Mouse (Mus musculus) adrenal gland, adult 18-20 months (tissue): ENCODE measurements at regions not wholly inside any gene's neighbourhood (a gene's known extent, or its start where the extent isn't known, plus 50 kb on each side); places are given as distances from the start of the nearest gene placed in this dataset.

Source experiments
- DNase-seq, 2 experiments: peaks; one replicate each; pipeline ENCODE4 v3.0.0; 2021 to 2022; ENCODE audit warnings: low spot score in 2 of 2

DNA sequence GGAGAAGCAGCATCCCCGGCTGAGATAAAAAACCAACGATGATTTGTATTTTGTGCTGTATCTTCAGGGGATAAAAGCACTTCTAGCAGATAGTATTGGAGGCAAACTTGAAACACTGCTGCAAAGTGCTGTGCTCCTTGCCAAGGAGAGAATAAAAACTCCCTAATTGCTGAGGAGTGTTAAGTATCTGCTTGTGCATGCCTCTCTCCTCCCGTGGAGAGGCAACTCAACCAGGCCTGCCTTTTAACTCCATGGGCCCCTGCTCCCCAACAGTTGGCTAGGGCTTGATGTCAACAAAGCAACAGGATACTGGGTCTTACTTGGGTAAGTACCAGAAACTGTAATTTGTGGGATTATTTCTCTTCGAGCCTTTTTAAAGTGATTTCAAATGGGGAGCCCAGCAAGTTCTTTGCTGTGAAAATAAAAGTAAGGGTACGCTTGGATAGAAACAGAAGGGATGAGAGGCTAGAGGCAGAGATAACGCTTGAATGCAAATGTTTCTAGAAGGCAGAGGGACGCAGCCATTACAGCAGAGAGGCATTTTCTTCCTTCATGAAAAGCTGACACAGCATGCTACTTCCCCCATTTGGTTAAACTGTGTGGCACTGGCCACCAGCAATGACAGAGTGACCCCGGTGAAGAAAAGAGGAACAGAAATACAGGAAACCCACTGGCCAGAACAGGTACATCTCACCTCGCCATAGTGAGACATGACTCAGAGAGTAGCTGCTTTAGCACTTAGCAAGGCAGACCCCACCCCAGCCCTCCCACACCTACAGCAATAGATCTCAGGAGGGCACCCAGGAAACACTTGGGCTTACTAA, 369.0 kb upstream of the Spred2 start:
- no peak for DNase-seq

DNA sequence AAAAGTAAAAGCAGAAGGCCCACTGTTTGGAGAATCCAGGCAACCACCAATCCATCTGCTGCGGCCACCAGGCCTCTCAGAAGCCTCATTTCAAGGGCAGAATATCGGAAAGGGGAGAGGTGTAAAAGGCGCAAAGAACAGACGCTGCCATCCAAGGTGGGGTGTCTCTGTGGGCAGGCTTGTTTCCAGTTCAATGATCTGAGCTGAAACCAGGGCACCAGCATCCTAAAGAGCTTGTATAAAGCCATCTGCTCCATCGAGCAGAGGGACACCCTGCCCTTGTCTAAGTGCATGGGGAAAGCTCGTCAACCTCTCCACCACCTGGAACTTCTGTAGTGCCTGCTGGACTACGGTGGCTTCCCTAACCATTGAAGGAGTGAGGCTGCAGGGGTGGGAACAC, 363.7 kb upstream of the Spred2 start:
- DNase-seq, result no peak

DNA sequence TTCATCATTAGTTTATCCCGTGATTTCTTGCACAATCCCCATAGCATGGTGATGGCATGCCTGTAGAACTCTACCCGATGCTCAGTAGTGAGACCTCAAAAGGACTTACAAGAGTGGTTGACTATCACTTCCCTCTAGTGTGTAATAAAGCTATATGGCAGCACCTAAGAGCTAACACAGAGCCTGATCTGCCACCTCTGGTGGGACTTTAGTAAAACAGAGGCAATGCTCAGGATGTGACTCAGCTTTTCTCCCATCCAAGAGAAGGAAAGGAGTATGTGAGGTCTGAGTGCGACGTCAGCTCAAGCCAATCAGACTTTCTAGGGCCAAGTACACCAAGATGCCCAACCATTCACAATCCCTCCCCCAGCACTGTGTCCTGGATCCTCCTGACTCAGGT, 361.5 kb upstream of the Spred2 start:
- DNase-seq, result no peak

DNA sequence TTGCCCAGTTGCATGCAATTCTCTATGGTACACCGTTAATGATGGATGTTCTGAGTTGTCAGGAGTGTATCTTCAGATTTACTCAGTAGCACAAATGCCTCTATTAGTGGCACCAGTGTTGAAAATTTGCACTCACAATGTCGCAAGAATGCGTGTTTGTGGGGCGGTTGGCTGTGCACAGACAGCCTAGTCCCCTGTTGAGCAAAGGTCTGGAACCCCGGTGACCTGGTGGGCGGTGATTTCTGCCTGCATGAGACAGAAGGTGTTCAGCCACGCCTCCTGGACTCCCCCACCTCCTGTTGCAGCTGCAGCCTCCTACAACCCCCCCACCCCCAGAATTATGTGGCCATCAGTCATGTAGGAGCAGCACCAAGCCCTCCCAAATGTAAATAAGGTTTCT, 338.9 kb upstream of the Spred2 start:
- no peak for DNase-seq

DNA sequence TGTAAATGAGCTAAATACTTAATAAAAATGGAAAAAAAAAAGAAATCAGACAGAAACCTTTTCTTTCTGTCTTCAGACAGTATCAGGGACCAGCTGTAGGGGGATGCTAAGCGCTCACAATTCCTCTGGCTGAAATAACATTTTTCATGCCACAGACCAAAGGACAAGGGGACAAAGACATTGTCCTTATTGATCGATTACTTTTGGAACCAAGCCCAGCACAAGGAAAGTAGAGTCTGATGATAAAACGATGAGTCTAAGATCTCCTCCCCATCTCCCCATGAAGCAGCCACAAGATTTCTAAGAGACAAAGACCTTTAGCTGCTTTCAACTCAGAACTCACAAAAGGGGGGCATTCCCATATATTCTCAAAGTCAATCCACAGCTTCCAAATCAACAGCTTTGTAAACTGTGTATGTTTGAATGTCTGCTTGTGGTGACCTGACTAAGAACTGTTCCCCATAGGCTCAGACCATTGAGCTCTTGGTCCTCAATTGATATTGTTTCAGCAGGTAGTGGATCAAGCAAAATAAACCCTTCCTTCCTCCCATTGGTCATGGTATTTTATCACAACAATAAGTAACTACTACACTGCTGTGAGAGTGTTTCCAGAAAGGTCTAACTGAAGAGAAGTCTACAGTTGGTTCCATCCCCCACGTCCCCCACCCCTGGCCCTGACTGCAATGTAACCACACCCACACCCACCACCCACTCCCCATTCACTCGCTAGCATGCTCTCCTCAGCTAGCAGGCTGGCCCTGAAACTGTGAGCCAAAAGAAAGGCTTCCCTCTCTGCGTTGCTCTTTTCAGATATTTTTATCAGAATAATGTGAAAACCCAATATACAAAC, 331.4 kb upstream of the Spred2 start:
- DNase-seq, result no peak

DNA sequence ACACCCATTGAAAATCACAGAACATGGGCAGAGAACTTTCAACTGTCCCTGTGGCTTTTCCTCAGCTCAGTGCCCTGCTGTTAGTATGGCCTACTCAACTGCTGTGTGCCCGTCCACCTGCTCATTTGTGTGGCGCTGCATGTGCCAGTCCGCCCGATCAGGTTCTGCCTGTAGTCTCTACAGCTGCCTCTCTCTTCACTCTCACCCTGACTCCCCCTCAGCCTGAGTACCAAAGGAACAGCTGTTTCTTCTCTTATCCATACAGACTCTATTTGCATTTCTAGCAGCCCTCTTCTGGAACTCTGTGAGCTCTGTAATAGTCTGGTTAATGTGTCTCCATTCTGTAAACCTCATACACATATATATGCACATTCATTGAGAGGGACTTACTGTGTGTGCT, 329.1 kb upstream of the Spred2 start:
- no peak for DNase-seq

DNA sequence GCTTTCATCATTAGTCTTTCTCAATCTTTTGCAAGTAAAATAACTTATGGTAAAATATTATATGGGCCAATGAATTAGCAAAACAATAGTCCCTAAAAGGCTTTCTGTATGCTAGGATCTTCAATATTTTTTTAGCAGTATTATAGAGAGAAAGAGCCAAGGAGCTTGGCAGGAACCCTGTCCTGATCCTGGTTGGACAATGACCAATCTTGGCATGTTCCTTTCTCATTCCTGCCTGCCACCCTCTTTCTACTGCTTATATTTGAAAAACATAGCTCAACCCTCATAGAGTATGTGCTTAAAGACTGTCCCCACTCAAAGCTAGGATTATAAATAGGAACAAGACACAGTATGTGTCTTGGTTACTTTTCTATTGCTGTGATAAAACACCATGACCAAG, 327.8 kb upstream of the Spred2 start:
- no peak for DNase-seq

DNA sequence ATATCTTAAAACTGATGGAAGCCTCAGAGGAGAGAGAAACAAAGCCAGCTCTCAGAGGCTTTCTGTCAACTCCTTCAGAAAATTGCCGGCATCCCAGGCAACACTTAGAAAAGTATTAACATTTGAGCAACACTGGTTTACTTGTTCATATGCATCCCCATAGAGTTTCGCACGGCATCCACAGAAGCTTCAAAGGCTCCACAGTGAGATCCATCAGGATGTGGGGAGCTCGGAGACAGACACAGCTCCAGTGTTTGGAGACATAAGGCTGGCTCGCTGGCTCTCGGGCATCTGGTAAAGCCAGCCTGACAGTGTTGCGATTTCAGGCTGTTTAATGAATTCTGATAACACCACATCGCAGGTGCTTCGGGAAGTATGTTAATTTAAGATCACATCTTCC, 324.7 kb upstream of the Spred2 start:
- DNase-seq, result no peak

DNA sequence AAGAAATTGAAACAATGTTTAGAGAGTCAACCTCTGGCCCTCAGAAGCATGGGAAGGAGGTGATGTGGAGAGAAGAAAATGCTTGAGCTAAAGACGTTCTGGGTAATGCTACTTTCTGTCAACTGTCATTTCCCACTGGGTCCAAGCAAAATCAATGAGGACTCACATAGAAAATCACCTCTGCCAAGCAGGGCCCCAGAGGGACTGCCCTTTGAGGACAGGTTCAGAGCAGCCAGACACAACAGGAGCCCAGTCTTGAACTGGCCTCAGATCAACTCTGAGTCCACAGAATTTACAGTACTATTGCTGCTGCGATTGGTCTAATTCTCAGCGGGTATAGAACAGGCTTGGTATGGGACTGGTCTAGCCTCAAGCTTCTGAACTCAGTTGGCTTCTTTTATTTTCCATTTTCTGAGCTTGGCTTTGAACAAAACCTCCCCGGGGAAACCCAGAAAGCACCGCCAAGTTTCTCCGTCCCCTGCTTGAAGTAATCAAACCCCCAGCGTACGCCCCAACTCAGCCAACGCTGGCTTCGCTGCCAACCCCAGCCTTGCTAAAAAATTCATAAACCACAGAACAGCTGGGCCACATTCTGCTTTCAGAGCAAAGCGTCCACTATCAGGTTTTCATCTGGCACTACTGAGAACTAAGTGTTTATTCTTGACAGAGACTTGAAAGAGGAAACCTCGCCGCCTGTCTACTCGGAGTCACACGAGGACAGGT, 322.8 kb upstream of the Spred2 start:
- peak in 1 of 2 experiments; percentile 22 for DNase-seq

DNA sequence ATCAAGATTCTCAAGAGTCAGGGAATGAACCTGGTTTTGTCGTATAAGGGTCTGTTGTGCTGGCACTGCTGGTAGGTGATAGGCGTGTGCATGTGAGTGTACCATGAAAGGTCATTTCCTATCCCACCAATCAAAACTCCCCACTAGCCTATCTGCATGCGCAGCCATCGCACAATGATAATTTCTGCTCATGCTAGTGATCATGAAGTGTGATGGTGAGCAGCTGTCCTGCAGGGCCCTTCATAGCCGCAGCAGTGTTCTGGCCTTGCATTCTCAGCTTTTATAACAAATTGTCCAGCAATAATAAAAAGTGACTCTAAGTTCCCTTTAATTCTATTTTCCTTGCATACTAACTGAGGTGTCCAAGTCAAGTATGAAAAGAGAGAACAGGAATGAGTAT, 321.7 kb upstream of the Spred2 start:
- no peak for DNase-seq

DNA sequence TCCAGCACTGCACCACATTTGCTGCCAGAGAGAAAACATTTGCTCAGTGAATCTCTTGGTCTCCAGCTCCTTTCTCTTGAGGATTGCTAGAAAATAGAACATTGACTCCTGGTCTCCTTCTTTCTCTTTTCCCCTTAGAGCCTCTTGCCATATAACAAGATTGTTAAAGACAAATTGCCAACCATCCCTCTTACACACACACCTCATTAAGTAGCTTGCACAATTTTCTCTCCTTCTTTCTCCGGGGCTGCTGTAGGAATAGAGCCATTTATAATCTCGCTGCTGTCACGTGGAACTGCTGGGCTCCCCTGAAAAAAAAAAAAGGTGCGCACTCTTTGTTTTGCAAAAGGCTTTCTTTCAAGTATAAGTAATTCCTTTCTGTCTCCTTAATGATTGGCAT, 318.6 kb upstream of the Spred2 start:
- DNase-seq, result no peak

DNA sequence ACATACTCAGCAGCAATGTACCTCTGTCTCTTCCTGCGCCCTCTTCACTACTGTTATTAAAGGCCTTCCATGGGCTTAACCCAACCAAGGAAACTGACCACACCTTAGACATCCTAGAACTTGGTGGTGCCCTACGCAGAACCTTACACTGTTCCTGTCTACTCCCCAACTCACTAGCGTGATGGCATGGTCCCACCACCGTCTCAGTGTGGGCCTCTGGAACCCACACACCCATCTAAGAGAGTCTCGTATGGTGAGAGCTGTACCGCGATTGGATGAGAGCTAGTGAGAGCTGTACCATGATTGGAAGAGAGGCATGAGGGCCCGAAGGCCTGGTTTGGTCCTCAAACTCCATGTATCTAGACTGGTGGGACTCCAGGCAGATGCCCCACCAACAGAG, 317.2 kb upstream of the Spred2 start:
- DNase-seq, result no peak

DNA sequence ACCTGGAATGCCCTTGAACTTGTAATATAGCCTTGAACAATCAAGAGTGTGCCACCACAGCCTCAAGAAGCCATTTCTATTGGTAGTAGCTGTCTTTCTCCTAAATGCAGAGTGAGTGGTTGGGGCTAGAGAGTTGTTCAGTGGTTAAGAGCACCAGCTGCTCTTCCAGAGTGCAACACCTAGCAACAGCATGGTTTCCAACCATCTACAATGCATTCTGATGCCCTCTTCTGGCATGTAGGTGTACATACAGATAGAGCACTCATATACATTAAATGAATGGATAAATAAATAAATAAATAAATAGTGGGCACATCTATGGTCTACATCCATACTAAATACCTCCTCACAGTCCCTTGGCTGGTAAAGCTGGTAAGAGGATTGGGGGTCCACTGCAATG, 316.2 kb upstream of the Spred2 start:
- DNase-seq, result no peak

DNA sequence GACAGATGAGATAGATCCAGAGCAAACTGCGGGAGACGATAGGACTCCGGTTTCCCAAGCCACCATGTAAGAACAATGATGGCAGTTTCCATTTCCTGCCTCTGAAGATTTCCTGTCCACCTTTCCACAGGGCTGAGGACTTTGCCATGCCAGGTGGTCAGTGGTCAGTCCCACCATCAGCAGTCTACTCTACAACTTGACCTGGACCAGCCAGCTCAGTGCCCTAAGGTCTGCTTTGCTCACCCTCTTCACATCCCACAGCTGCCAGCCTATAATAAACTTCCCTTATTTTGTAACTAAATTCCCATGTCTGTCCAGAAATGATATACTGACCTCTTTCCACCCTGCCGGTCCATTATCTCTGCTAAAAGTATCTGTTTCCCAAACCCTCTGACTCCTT, 315.7 kb upstream of the Spred2 start:
- DNase-seq, result no peak

DNA sequence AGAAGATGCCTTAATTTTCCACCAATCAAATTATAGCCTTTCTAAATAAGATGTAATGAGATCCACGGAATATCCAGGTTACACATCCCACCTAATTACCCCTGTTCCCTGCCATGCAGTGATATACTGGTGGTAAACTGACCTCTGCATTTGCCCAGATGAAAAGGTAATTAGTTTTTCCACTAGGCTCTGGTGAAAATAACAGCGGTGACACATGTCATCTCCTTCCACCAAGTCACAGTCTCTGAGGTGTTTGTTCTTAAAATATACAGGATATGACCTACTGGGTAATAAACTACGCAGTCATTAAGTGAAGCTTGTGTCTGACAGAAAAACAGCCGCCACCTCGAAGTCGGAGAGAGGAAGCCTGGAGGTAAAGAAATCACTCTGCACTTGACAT, 313.6 kb upstream of the Spred2 start:
- no peak for DNase-seq

DNA sequence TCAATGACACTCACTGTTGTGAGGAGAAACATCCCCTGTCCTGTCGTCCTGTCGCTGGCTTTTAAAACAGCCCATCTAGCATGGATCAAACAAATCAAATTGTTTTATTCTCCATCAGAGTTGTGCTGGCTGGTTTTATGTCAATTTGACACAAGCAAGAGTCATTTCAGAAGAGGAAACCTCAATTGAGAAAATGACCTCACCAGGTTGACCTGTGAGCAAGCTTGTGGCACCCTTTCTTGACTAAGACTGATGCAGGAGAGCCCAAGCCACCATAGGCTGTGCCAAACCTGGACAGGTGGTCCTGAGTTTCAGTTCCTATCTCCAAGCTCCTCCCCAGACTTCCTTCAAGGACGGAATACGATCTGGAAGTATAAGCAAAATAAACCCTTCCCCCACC, 313.0 kb upstream of the Spred2 start:
- DNase-seq, result no peak

DNA sequence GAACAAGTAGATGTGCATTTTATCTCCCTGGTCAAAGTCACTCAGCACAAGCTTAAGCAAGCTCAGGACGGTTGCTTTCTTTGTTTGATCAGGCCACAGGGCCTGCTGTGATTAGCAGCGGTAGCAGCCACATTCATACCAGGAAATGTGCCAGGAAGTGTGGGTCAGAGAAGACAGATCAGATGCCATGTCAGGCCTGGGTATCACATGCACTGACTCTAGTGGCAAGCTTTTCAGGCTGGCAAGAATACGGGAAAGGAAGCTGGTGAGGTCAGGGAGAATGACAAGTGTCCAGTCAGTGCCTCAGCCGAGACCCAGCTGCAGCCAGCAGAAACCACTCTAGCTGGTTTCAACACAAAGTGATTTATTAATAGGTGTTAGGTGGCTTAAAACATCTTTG, 307.7 kb upstream of the Spred2 start:
- DNase-seq, result no peak

DNA sequence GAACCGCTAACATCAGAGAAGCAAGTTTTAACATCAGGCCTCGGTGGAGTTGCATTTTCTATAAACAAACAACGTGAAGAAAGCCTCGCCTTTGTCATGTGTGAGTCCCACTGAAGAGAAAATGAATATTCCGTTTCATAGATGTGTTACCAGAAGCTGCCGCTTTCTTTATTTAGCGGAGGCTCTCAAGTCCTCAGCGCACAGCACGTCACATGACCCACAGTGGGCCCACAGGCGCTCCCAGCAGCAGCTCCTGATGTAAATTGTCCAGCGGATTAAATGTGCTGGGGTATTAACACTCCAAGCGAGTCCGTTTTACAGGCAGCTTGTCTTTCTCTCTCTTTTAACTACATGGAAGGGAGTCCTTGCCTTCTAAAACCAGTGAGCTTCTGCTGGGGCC, 304.7 kb upstream of the Spred2 start:
- DNase-seq, result no peak

DNA sequence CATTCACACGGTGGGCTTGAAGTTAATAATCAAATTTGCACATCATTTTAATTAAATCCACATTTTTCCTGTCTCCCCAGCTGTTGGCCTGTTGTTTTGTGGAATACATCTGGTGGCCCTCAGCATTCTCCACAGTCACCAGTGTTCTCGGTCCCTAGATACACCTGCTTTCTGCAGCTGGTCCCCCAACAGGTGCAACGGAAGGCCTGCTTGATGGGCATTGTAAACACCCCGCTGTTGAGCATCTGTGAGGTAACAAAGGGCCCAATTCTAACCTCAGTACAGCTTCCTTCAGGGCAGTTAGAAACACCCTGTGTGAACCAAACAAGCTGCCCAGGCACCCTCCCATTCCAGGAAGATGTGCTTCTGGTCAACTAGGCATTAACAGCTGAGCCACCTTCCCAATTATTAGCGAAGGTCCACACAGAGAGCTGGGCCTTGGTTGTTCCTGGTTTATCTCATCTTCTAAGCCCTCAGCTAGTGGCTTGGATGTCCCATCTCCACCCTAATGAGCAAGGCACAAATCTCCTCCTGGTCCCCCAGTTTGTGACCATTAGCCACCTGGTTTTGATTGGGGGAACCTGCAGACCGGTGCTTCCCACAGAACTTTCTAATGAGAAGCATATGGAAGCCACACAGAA, 293.0 kb upstream of the Spred2 start:
- DNase-seq, result no peak

DNA sequence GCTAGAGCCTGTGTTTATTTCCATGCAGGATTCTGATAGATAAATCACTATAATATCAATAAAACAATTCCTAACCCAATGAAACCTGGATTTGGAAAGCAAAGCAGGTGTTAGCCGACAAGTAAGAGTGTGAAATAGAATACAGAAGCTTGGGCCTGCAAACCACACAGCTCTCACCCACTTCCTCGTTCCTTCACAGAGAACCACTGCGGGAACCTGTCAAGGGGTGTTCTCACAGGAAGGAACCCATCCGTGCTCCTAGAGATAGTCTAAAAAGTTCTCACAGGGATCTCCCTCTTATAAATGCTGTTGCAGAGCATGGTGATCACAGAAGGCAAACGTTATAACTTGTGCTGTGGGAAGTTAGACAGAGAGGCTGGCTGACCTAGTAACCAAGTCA, 291.7 kb upstream of the Spred2 start:
- DNase-seq, result no peak

DNA sequence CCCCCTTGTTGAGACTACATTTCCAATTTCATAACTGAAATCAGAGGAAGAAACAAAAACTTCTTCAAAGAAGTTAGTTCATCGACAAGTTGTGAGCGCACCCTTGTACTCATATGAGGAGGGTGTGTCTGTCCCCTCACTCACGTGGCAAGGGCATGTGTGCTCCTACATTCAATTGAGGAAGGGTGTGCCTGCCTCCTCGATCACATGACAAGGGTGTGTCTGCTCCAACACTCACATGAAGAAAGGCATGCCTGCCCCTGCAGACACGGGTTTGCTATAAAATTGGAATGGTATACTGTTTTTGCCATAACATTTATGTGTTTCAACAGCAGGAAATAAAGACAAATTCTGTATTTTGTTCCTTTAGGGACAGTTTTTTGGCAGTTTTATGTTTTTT, 290.6 kb upstream of the Spred2 start:
- no peak for DNase-seq

DNA sequence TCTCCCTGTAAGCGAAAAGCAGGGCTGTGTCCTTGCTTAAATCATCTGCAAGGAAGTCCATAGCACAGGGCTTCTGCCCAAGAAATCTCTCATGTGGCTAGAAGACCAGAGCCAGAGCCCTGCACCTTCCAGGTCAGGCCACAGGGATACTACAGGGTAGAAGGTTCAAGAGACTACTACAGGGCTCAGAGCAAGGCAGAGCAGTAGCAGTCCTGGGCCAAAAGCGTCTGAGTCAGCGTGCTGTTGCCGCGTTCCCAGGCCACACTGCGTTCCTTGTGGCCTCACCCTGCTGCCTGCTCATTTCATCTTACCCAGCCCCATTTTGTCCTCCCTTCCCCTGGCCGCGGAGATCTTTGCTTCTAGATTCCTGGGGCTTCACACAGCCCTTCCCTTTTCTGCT, 283.0 kb upstream of the Spred2 start:
- DNase-seq, result no peak
